Mouse (Mus musculus): ENCODE data around the gene Lefty2. TPM values are rescaled to one million over a fixed set of nuclear protein-coding genes. Genes with fewer than 3 reads are reported as not detected.

Gene Lefty2
- polyA plus RNA-seq, 1 experiment, result not detected

DNA sequence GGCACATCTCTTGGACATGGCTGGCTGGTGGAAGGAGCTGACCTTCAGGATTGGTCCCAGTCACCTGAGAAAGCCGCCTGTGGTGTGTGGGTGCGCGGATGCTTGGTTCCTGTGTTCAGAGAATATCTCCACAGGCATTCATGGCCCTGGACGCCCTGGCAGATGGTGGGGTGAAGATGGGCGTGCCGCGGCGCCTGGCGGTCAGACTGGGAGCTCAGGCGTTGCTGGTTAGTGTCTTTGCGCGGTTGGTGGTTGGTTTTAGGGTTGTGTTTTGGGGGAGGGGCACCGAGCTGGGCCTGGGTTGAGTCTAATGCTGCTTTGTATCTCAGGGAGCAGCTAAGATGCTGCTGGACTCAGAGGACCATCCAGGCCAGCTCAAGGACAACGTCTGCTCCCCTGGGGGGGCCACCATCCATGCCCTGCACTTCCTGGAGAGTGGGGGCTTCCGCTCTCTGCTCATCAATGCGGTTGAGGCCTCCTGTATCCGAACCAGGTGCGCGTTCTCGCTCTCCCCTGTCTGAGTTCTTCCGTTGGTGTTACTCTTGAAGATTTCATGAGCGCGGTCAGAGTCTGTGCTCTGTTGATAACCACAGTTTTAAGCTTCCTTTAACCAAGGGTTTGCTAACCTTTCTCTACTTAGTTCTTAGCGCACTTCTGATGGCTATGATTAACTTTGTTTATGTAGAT is 13.7 kb downstream of the Lefty2 start:
- DNase-seq, result no peak
- Histone ChIP-seq H3K4me1 (ENCODE audit: control insufficient read depth, insufficient read depth, low read length) (0 out of 2 replicates have a peak, but pooled peaks cover 7% of the 10 kb centered on the region), H3K4me3 (replicated peaks; ENCODE audit: extremely low read depth, low read depth, low read length) (no peak overlapping the region)
- TF ChIP-seq CTCF (IDR thresholded peaks at IDR 0.05; ENCODE audit: insufficient read depth, low read length) (no peak), POLR2A (IDR thresholded peaks at IDR 0.05; ENCODE audit: borderline replicate concordance, extremely low read depth, low read depth, low read length) (no peak)
- WGBS, result 92% methylated on average over 24 of the region's 24 CpGs

- no peak for DNase-seq
- Histone ChIP-seq H3K4me3 (replicated peaks; ENCODE audit: extremely low read depth, low read depth, low read length) (no peak overlapping the region), H3K4me1 (ENCODE audit: control insufficient read depth, insufficient read depth, low read length) (no peaks in the 10 kb centered on the region)
- WGBS, result 40% methylated on average over 8 of the region's 8 CpGs
- TF ChIP-seq POLR2A (IDR thresholded peaks at IDR 0.05; ENCODE audit: borderline replicate concordance, extremely low read depth, low read depth, low read length), result no peak
- TF ChIP-seq CTCF (IDR thresholded peaks at IDR 0.05; ENCODE audit: insufficient read depth, low read length), result peak; percentile 33; the same call in 1 of the 2 replicates
These were observed 18.2 kb downstream of the Lefty2 start for GRCm38 (mm10) chr1:180911138-180911537.

DNA sequence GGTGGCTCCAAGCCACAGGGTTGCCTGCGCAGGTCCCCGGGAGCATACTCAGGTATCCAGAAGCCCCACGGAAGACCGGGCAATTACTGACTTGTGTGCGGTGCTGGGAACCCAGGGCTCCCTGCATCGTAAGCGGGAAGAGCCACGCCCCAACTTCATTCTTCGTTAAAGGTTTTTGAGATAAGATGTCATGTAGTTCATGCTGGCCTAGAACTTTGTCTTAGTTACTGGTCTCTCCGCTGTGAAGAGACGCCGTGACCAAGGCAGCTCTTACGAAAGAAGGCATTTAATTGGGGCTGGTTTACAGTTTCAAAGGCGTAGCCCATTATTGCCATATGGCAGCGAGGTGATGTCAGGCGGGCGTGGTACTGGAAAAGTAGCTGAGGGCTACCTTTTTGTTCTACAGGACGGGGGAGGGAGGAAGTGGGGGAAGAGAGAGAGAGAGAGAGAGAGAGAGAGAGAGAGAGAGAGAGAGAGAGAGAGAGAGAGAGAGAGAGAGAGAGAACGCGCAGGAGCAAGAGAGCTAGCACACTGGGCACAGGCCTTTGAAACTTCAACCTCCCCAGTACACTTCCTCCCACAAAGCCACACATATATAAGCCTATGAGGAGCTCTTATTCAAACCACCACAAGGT is 18.9 kb downstream of the Lefty2 start:
- Histone ChIP-seq H3K4me3 (replicated peaks; ENCODE audit: extremely low read depth, low read depth, low read length) (no peak overlapping the region), H3K4me1 (ENCODE audit: control insufficient read depth, insufficient read depth, low read length) (no peaks in the 10 kb centered on the region)
- no peak for DNase-seq
- TF ChIP-seq POLR2A (IDR thresholded peaks at IDR 0.05; ENCODE audit: borderline replicate concordance, extremely low read depth, low read depth, low read length) (no peak), CTCF (IDR thresholded peaks at IDR 0.05; ENCODE audit: insufficient read depth, low read length) (no peak)
- 39% methylated on average over 20 of the region's 20 CpGs for WGBS

GRCm38 (mm10) chr1:180912792-180913191 is 19.9 kb downstream of the Lefty2 start:
- WGBS, result 70% methylated on average over 5 of the region's 5 CpGs
- Histone ChIP-seq H3K4me3 (replicated peaks; ENCODE audit: extremely low read depth, low read depth, low read length) (no peak overlapping the region), H3K4me1 (ENCODE audit: control insufficient read depth, insufficient read depth, low read length) (no peaks in the 10 kb centered on the region)
- TF ChIP-seq CTCF (IDR thresholded peaks at IDR 0.05; ENCODE audit: insufficient read depth, low read length), result no peak
- no peak for TF ChIP-seq POLR2A (IDR thresholded peaks at IDR 0.05; ENCODE audit: borderline replicate concordance, extremely low read depth, low read depth, low read length)
- DNase-seq, result no peak

- TF ChIP-seq POLR2A (IDR thresholded peaks at IDR 0.05; ENCODE audit: borderline replicate concordance, extremely low read depth, low read depth, low read length) (no peak), CTCF (IDR thresholded peaks at IDR 0.05; ENCODE audit: insufficient read depth, low read length) (no peak)
- Histone ChIP-seq H3K4me3 (replicated peaks; ENCODE audit: extremely low read depth, low read depth, low read length) (no peak overlapping the region), H3K4me1 (ENCODE audit: control insufficient read depth, insufficient read depth, low read length) (no peaks in the 10 kb centered on the region)
- DNase-seq, result no peak
- WGBS, result 46% methylated on average over 4 of the region's 4 CpGs
These were observed 20.9 kb downstream of the Lefty2 start for GRCm38 (mm10) chr1:180913797-180914196.

DNA sequence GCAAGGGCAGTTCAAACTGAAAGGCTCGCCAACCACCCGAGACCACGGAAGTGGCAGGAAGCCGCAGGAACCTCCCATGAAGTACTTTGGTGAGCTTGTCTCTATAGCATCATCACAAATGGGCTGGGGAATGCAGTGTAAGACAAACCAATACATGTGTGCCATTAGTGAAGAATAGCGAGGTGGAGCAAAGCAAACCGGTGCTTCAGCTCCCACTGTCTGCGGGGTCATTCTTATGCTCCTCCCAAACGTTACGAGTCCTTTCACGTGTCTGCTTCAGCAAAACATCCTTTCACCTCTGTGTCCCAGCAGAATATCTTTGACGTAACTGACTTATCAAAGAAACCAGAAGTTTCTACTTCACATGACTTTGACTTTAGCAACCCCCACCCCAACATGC is 23.5 kb downstream of the Lefty2 start:
- TF ChIP-seq CTCF (IDR thresholded peaks at IDR 0.05; ENCODE audit: insufficient read depth, low read length), result no peak
- TF ChIP-seq POLR2A (IDR thresholded peaks at IDR 0.05; ENCODE audit: borderline replicate concordance, extremely low read depth, low read depth, low read length), result no peak

DNA sequence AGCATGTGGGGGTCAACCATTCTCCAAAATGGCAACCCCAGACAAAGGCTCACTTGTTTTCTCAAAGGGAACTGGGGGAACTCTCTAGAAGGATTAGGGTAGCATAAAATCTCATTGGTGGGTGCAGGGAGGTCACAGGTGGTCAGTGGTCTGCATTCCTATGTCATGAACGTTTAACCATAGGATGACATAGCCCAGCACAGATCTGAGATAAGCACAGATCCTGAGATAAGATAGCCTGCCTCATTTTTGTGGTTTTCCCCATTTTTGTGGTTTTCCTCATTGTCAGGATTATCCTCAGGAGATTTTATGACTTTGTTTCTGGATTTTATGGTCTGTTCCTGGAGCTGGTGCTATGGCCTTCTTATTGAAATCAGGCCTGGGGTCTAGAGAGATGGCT is 24.1 kb downstream of the Lefty2 start:
- H3K4me1 ChIP-seq (ENCODE audit: control insufficient read depth, insufficient read depth, low read length), result no peaks in the 10 kb centered on the region
- DNase-seq, result no peak
- no peak overlapping the region for H3K4me3 ChIP-seq (replicated peaks; ENCODE audit: extremely low read depth, low read depth, low read length)
- TF ChIP-seq POLR2A (IDR thresholded peaks at IDR 0.05; ENCODE audit: borderline replicate concordance, extremely low read depth, low read depth, low read length), result no peak
- no peak for TF ChIP-seq CTCF (IDR thresholded peaks at IDR 0.05; ENCODE audit: insufficient read depth, low read length)
- 19% methylated on average over 1 of the region's 1 CpGs for WGBS

More for the DNA sequence above, 23.5 kb downstream of the Lefty2 start:
- 81% methylated on average over 11 of the region's 11 CpGs for WGBS
- DNase-seq, result no peak
- Histone ChIP-seq H3K4me3 (replicated peaks; ENCODE audit: extremely low read depth, low read depth, low read length) (no peak overlapping the region), H3K4me1 (ENCODE audit: control insufficient read depth, insufficient read depth, low read length) (no peaks in the 10 kb centered on the region)

- peak; percentile 35 for DNase-seq
- WGBS, result 40% methylated on average over 8 of the region's 8 CpGs
- Histone ChIP-seq H3K4me3 (replicated peaks; ENCODE audit: extremely low read depth, low read depth, low read length) (no peak overlapping the region), H3K4me1 (ENCODE audit: control insufficient read depth, insufficient read depth, low read length) (no peaks in the 10 kb centered on the region)
- TF ChIP-seq CTCF (IDR thresholded peaks at IDR 0.05; ENCODE audit: insufficient read depth, low read length) (peak; percentile 74), POLR2A (IDR thresholded peaks at IDR 0.05; ENCODE audit: borderline replicate concordance, extremely low read depth, low read depth, low read length) (no peak)
These were observed 26.8 kb downstream of the Lefty2 start for GRCm38 (mm10) chr1:180919686-180920085.

DNA sequence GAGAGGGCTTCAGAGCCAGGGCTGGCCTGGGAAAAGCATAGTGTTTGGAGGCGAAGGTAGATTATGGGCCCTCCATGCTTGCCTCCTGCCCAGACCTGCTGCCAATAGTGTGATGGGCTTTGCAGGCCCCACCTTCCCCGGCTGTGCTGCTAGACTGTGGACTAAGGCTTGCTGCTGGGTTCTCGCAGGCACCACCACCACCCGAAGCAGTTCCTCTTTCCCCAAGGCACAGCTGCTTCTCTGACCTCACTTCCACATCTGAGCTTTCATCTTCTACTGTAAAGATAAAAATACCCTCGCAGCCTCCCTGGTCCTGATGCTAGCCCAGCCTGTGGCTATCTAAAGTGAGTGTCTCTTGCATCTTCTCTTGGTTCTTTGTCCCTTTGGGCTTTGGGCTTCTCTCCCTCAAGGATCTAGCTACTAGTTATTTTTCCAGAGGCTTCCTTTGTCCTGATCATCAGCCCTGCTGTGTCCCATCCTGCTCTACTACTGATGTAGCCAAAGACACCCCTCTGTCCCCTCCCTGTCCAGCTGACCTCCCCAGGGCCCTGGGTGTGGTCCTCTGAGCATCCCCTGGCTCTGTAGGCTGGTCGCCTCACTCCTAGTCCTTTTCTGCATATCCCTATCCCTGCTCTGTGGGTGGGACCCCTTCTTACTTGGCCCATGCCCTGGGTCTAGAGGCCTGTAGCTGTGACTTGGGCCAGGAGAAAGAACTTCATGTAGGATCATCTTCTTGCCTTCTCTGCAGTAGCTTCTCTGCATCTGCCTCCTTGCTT is 29.6 kb downstream of the Lefty2 start:
- H3K4me1 ChIP-seq (ENCODE audit: control insufficient read depth, insufficient read depth, low read length), result no peaks in the 10 kb centered on the region
- no peak for DNase-seq
- no peak overlapping the region for H3K4me3 ChIP-seq (replicated peaks; ENCODE audit: extremely low read depth, low read depth, low read length)
- no peak for TF ChIP-seq POLR2A (IDR thresholded peaks at IDR 0.05; ENCODE audit: borderline replicate concordance, extremely low read depth, low read depth, low read length)
- WGBS, result 70% methylated on average over 6 of the region's 6 CpGs

All from lung, adult 2 months (tissue).